Mouse (Mus musculus) midbrain, embryonic 16.5 days (tissue): Measurements from ENCODE around the gene Tfap2e. TPM values are rescaled to one million over a fixed set of nuclear protein-coding genes. Genes with fewer than 3 reads are reported as not detected.

Experiments used
- ATAC-seq: fragments of 200-750 bp; cut with Nextera tagmentation; 2 replicates; pipeline ENCODE4 v1.8.0; 2017; ENCODE audit warnings: moderate TSS enrichment
- H3K27ac ChIP-seq: fragments of 300-500 bp; sonication (generic); 2 replicates; pipeline ENCODE4 v1.5.1; 2014; ENCODE audit warnings: mild to moderate bottlenecking, low read length, mixed read lengths
- H3K27me3 ChIP-seq: fragments of 300-500 bp; sonication (generic); 2 replicates; pipeline ENCODE4 v1.6.1; 2014; ENCODE audit warnings: low read depth, low read length, mixed read lengths; ENCODE audit not compliant: control insufficient read depth, insufficient read depth
- H3K36me3 ChIP-seq: fragments of 300-500 bp; sonication (generic); 2 replicates; pipeline ENCODE4 v1.6.1; 2014; ENCODE audit warnings: mild to moderate bottlenecking, low read length, moderate library complexity, mixed read lengths; ENCODE audit not compliant: control insufficient read depth, insufficient read depth
- H3K4me1 ChIP-seq: fragments of 300-500 bp; sonication (generic); 2 replicates; pipeline ENCODE4 v1.6.1; 2014; ENCODE audit warnings: mild to moderate bottlenecking, low read length, mixed read lengths; ENCODE audit not compliant: control insufficient read depth, insufficient read depth
- H3K4me2 ChIP-seq: fragments of 300-500 bp; sonication (generic); 2 replicates; pipeline ENCODE4 v1.6.1; 2014; ENCODE audit warnings: mild to moderate bottlenecking, low read length, mixed read lengths
- H3K4me3 ChIP-seq: fragments of 300-500 bp; sonication (generic); 2 replicates; pipeline ENCODE4 v1.5.1; 2014; ENCODE audit warnings: low read depth, mild to moderate bottlenecking, low read length, moderate library complexity, mixed read lengths
- H3K9ac ChIP-seq: fragments of 300-500 bp; sonication (generic); 2 replicates; pipeline ENCODE4 v1.6.1; 2014; ENCODE audit warnings: low read depth, low read length, mixed read lengths
- H3K9me3 ChIP-seq: fragments of 300-500 bp; sonication (generic); replicated peaks from 2 replicates; pipeline ENCODE4 v1.6.1; 2014; ENCODE audit warnings: mild to moderate bottlenecking, low read length, mixed read lengths; ENCODE audit not compliant: control insufficient read depth, poor library complexity, severe bottlenecking
- WGBS: fragments of 180-500 bp; shearing (Covaris S2); extraction: QIAGEN DNeasy Blood & Tissue Kit; methylation state at CpG from one replicate; pipeline ENCODE4 v1.1.7; 2014; 5-methylcytosine and 5-hydroxymethylcytosine counted together
- polyA plus RNA-seq: library from polyadenylated mRNA; unstranded; fragments of >200 nt; fragmentation: Nextera tagmentation; extraction: Ambion mirVana; gene quantifications from 2 replicates; pipeline ENCODE4 v1.2.1, GENCODE M21; 2015

The Tfap2e gene
- polyA plus RNA-seq, 1 experiment from 2014 or later, result 0.09 TPM

- Histone ChIP-seq H3K9me3 (no peaks in the 10 kb centered on the region), H3K4me3 (no peak overlapping the region), H3K36me3 (no peaks in the 10 kb centered on the region; the same call in 1 of the 2 replicates), H3K4me1 (no peaks in the 10 kb centered on the region), H3K27me3 (no peaks in the 10 kb centered on the region), H3K4me2 (no peak overlapping the region), H3K9ac (no peak overlapping the region), H3K27ac (no peak overlapping the region)
- 91% methylated on average over 9 of the region's 9 CpGs for WGBS
- no peak for ATAC-seq
Observed at GRCm38 (mm10) chr4:126769800-126770563, 33.9 kb upstream of the Tfap2e start.

GRCm38 (mm10) chr4:126763483-126763882 is 27.4 kb upstream of the Tfap2e start:
- WGBS, result 79% methylated on average over 2 of the region's 2 CpGs
- no peak overlapping the region for H3K9ac ChIP-seq
- H3K27ac ChIP-seq, result no peak overlapping the region
- no peaks in the 10 kb centered on the region for H3K9me3 ChIP-seq
- no peaks in the 10 kb centered on the region for H3K4me1 ChIP-seq
- no peak for ATAC-seq
- H3K27me3 ChIP-seq, result no peaks in the 10 kb centered on the region
- H3K36me3 ChIP-seq, result peaks cover 9% of the 10 kb centered on the region
- no peak overlapping the region for H3K4me2 ChIP-seq
- H3K4me3 ChIP-seq, result no peak overlapping the region

GRCm38 (mm10) chr4:126762586-126763359 is 26.7 kb upstream of the Tfap2e start:
- 56% methylated on average over 11 of the region's 11 CpGs for WGBS
- H3K9me3 ChIP-seq, result no peaks in the 10 kb centered on the region

GRCm38 (mm10) chr4:126759435-126759834 is 23.4 kb upstream of the Tfap2e start:
- WGBS, result 89% methylated on average over 2 of the region's 2 CpGs
- no peak for ATAC-seq

More at GRCm38 (mm10) chr4:126762586-126763359, 26.7 kb upstream of the Tfap2e start:
- H3K4me3 ChIP-seq, result no peak overlapping the region
- no peaks in the 10 kb centered on the region for H3K4me1 ChIP-seq
- H3K4me2 ChIP-seq, result no peak overlapping the region
- no peak overlapping the region for H3K9ac ChIP-seq
- peaks cover 12% of the 10 kb centered on the region; the same call in 1 of the 2 replicates for H3K36me3 ChIP-seq
- H3K27me3 ChIP-seq, result no peaks in the 10 kb centered on the region
- no peak overlapping the region for H3K27ac ChIP-seq
- ATAC-seq, result no peak

GRCm38 (mm10) chr4:126758299-126758698 is 22.3 kb upstream of the Tfap2e start:
- H3K4me2 ChIP-seq, result no peak overlapping the region
- no peak overlapping the region for H3K4me3 ChIP-seq
- no peaks in the 10 kb centered on the region for H3K9me3 ChIP-seq
- peaks cover 12% of the 10 kb centered on the region for H3K36me3 ChIP-seq
- no peak for ATAC-seq
- no peak overlapping the region for H3K9ac ChIP-seq
- H3K27ac ChIP-seq, result no peak overlapping the region
- H3K27me3 ChIP-seq, result no peaks in the 10 kb centered on the region
- WGBS, result 86% methylated on average over 5 of the region's 5 CpGs
- H3K4me1 ChIP-seq, result peaks cover 9% of the 10 kb centered on the region

More at GRCm38 (mm10) chr4:126759435-126759834, 23.4 kb upstream of the Tfap2e start:
- no peak overlapping the region for H3K4me2 ChIP-seq
- peaks cover 8% of the 10 kb centered on the region for H3K4me1 ChIP-seq
- H3K27me3 ChIP-seq, result no peaks in the 10 kb centered on the region
- no peak overlapping the region for H3K9ac ChIP-seq
- peaks cover 14% of the 10 kb centered on the region for H3K36me3 ChIP-seq
- H3K4me3 ChIP-seq, result no peak overlapping the region
- no peak overlapping the region for H3K27ac ChIP-seq
- H3K9me3 ChIP-seq, result no peaks in the 10 kb centered on the region

GRCm38 (mm10) chr4:126756766-126757165 is 20.7 kb upstream of the Tfap2e start:
- WGBS, result 79% methylated on average over 4 of the region's 4 CpGs
- Histone ChIP-seq H3K9me3 (no peaks in the 10 kb centered on the region), H3K27me3 (no peaks in the 10 kb centered on the region), H3K36me3 (peaks cover 10% of the 10 kb centered on the region), H3K27ac (no peak overlapping the region), H3K4me1 (peaks cover 14% of the 10 kb centered on the region), H3K4me3 (no peak overlapping the region), H3K4me2 (no peak overlapping the region), H3K9ac (no peak overlapping the region)
- ATAC-seq, result no peak

GRCm38 (mm10) chr4:126754736-126755374 is 18.8 kb upstream of the Tfap2e start:
- H3K4me3 ChIP-seq, result peak overlapping the region; percentile 89; the same call in 1 of the 2 replicates
- H3K4me2 ChIP-seq, result peak overlapping the region; percentile 69
- no peaks in the 10 kb centered on the region for H3K27me3 ChIP-seq
- H3K9ac ChIP-seq, result no peak overlapping the region
- peaks cover 34% of the 10 kb centered on the region for H3K4me1 ChIP-seq
- no peak overlapping the region for H3K27ac ChIP-seq
- 44% methylated on average over 12 of the region's 12 CpGs for WGBS
- ATAC-seq, result no peak
- H3K9me3 ChIP-seq, result no peaks in the 10 kb centered on the region
- H3K36me3 ChIP-seq, result peaks cover 6% of the 10 kb centered on the region

GRCm38 (mm10) chr4:126754231-126754611 is 18.2 kb upstream of the Tfap2e start:
- H3K36me3 ChIP-seq, result peaks cover 10% of the 10 kb centered on the region
- WGBS, result 1% methylated on average over 12 of the region's 12 CpGs
- peak overlapping the region; percentile 89 for H3K4me3 ChIP-seq
- peaks cover 39% of the 10 kb centered on the region for H3K4me1 ChIP-seq
- ATAC-seq, result no peak
- peak overlapping the region; percentile 98 for H3K27ac ChIP-seq
- H3K9ac ChIP-seq, result peak overlapping the region; percentile 96
- H3K9me3 ChIP-seq, result no peaks in the 10 kb centered on the region
- H3K27me3 ChIP-seq, result no peaks in the 10 kb centered on the region
- peak overlapping the region; percentile 69 for H3K4me2 ChIP-seq
